Mouse (Mus musculus) G1E (cell line): Measurements from ENCODE around the gene Abcc10. TPM values are rescaled to one million over a fixed set of nuclear protein-coding genes. Genes with fewer than 3 reads are reported as not detected.

Experiments used
- ATAC-seq: 2 replicates; pipeline ENCODE4 v1.8.0; 2016; ENCODE audit warnings: mild to moderate bottlenecking; ENCODE audit not compliant: insufficient number of reproducible peaks, poor library complexity, low FRiP score, severe bottlenecking; ENCODE audit errors: extremely low read depth
- DNase-seq: peaks from one replicate; pipeline ENCODE4 v3.0.0; 2012; ENCODE audit warnings: low spot score
- H3K27me3 ChIP-seq: 2 replicates; pipeline ENCODE4 v1.6.1; 2012; ENCODE audit warnings: mild to moderate bottlenecking, low read length, inconsistent platforms; ENCODE audit not compliant: insufficient read depth
- H3K36me3 ChIP-seq: replicated peaks from 2 replicates; pipeline ENCODE3; 2012; ENCODE audit warnings: mild to moderate bottlenecking, inconsistent platforms
- H3K4me1 ChIP-seq: 2 replicates; pipeline ENCODE4 v1.6.1; 2012; ENCODE audit warnings: low read depth, low read length, inconsistent platforms, mixed read lengths; ENCODE audit not compliant: insufficient read depth
- H3K4me3 ChIP-seq: 2 replicates; pipeline ENCODE4 v1.5.1; 2012; ENCODE audit warnings: low read depth, mild to moderate bottlenecking, inconsistent platforms, low read length, moderate library complexity, mixed read lengths
- H3K9me3 ChIP-seq: replicated peaks from 2 replicates; pipeline ENCODE4 v1.6.1; 2012; ENCODE audit warnings: inconsistent platforms
- CTCF ChIP-seq: IDR thresholded peaks from 2 replicates; pipeline ENCODE4 v1.5.1; 2012; ENCODE audit warnings: low read depth, low read length, inconsistent platforms, mixed read lengths
- GATA1 ChIP-seq: IDR thresholded peaks from 2 replicates; pipeline ENCODE4 v1.6.1; 2012; ENCODE audit warnings: borderline replicate concordance, low read length, inconsistent platforms, mixed read lengths
- GATA2 ChIP-seq: IDR thresholded peaks from 2 replicates; pipeline ENCODE4 v1.6.1; 2012; ENCODE audit warnings: low read depth, low read length, inconsistent platforms, borderline replicate concordance
- POLR2AphosphoS5 ChIP-seq: IDR thresholded peaks from 2 replicates; pipeline ENCODE4 v1.6.1; 2012; ENCODE audit warnings: low read depth, low read length, inconsistent platforms; ENCODE audit not compliant: insufficient replicate concordance
- TAL1 ChIP-seq: conservative IDR thresholded peaks from 2 replicates; pipeline ENCODE4 v1.6.1; 2012; ENCODE audit warnings: low read depth, low read length, inconsistent platforms, mixed read lengths
- polyA plus RNA-seq: library from polyadenylated mRNA; stranded (reverse); fragments of >175 nt; gene quantifications from 2 replicates; pipeline ENCODE4 v1.2.3, GENCODE M21; 2012
- total RNA-seq, 2 experiments: library from RNA; stranded (forward) in 1 of 2; stranded (reverse) in 1 of 2; fragments of 200-1000 nt in 1 of 2; fragments of >200 nt in 1 of 2; fragmentation: Nextera tagmentation in 1 of 2; gene quantifications; 2 replicates each; pipeline ENCODE4 v1.2.3; 2014 to 2017

Gene Abcc10
- total and polyA plus RNA-seq, 3 experiments, result 3.8 to 11.7 (median 8.6) TPM

DNA sequence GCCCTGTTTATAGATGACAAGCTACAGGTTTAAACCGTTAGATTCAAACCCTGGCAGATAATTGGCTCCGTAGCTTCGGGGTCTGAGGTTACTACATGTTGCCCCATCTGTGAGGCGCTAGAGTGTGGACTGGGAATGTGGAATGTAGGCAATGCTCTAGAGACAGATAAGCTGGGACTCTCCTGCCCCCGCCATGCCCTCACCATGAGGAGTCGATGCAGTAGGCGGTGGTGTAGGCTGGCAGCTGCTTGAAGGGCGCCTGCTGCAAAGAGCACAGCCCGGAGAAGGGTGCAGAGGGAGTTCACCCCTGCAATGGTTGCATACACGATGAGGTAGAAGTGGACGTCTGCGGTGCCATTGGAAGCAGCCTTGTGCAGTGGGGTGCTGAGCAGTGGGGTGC, 18.3 kb downstream of the Abcc10 start:
- ATAC-seq (no peak), DNase-seq (no peak)
- Histone ChIP-seq H3K36me3 (peaks cover 86% of the 10 kb centered on the region), H3K27me3 (no peaks in the 10 kb centered on the region), H3K9me3 (no peaks in the 10 kb centered on the region), H3K4me3 (no peak overlapping the region), H3K4me1 (no peaks in the 10 kb centered on the region)
- TF ChIP-seq GATA2 (no peak), TAL1 (no peak), GATA1 (no peak), POLR2AphosphoS5 (no peak), CTCF (no peak)

DNA sequence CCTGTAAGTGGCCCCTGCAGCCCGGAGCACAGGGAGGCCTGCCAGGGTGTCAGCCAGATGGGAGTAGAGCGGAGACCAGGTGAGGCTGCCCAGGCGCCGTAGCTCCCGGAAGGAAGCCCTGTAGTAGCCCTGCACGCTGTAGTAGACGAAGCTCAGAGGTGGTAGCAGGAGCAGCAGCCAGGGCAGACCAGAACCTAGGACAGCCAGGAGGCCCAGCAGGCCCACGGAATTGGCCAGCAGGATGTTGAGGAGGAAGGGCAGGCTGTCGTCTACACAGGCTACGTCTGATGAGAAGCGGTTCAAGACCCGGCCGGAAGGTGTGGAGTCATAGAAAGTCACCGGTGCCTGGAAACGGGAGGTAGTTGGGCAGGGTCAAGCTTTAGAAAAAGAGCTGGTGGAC, 21.2 kb downstream of the Abcc10 start:
- no peak for TF ChIP-seq GATA1
- no peak for TF ChIP-seq CTCF
- TF ChIP-seq TAL1, result no peak
- TF ChIP-seq POLR2AphosphoS5, result no peak
- no peak for TF ChIP-seq GATA2
- Histone ChIP-seq H3K9me3 (no peaks in the 10 kb centered on the region), H3K27me3 (no peaks in the 10 kb centered on the region), H3K4me1 (0 out of 2 replicates have a peak, but pooled peaks cover 2% of the 10 kb centered on the region), H3K4me3 (no peak overlapping the region), H3K36me3 (peaks cover 85% of the 10 kb centered on the region)
- ATAC-seq (no peak), DNase-seq (no peak)

DNA sequence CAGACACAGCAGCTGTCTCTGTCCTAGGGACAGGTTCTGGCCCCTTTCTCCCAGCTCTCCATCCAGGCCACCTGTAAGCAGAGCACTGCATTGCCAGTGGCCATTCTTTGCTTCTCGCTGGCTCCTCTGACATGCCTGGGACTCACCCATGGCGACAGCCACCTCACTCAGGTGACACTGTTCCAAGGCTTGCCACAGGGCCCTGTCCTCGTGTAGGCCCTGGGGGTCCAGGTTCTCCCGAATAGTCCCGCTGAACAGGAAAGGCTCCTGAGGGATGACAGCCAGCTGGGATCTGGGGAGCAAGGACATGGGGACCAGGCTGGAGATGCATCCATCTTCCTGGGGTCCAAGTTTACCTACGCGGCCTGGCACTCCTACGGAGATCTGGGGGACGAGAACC, 24.0 kb downstream of the Abcc10 start:
- Histone ChIP-seq H3K27me3 (peaks cover 7% of the 10 kb centered on the region; the same call in 1 of the 2 replicates), H3K36me3 (peaks cover 71% of the 10 kb centered on the region), H3K4me1 (0 out of 2 replicates have a peak, but pooled peaks cover 2% of the 10 kb centered on the region), H3K4me3 (no peak overlapping the region), H3K9me3 (no peaks in the 10 kb centered on the region)
- no peak for ATAC-seq
- no peak for TF ChIP-seq POLR2AphosphoS5
- TF ChIP-seq CTCF, result no peak
- TF ChIP-seq TAL1, result no peak
- TF ChIP-seq GATA2, result no peak
- no peak for TF ChIP-seq GATA1
- DNase-seq, result no peak

DNA sequence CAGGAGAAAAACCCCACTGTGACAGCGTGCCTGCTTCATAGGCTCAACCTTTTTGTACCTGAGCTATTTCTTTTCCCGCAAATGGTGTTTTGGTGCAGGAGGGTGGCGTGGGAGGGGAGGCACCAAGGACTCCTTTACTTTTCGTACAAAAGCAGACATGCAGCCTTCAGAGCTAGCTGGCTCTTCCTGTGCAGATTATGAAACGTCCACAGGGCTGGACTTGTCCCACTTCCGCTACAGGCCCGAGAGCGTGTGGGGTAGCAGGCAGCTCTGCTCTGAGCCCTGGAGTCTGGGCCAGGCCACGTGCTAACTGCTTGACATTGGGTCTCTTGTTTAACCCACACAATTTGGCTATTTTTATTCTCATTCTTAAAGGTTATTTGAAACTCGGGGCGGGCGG, 26.3 kb downstream of the Abcc10 start:
- H3K27me3 ChIP-seq, result peaks cover 27% of the 10 kb centered on the region
- no peak overlapping the region for H3K4me3 ChIP-seq
- peaks cover 17% of the 10 kb centered on the region for H3K4me1 ChIP-seq
- ATAC-seq, result no peak
- H3K36me3 ChIP-seq, result peaks cover 50% of the 10 kb centered on the region
- no peaks in the 10 kb centered on the region for H3K9me3 ChIP-seq
- DNase-seq, result no peak
- TF ChIP-seq POLR2AphosphoS5 (no peak), GATA1 (no peak), CTCF (no peak), GATA2 (no peak), TAL1 (no peak)

DNA sequence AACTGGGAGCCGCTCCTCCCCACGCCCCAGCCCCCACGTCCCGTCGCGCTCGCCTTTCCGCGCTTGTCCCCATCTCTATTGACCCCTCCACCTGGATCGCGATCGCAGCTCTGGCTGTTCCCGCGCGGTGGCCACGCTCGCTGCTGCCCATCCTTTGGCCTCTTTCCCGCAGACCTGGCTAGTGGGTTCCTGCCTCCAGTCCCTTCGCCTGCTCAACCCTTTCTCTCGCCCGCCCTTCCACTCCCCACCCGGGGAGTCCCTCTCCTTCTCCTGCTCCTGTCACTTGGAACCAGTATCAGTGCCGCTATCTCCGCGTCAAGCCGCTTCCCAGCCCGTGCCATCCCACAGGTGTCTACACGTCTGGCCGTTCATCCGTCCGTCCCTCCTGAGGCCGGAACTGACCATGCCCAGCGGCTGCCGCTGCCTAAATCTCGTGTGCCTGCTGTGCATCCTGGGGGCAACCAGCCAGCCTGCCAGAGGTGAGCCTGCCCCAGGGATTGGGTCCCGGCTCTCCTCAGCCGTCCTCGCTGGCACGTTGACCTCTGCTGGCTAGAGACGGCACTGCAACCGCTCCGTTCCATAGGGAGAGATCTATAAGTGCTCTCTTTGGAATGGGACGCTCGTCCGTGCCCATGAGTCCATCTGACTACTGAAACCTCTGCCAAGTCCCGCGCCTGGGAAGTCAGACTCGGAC, 29.8 kb downstream of the Abcc10 start:
- Histone ChIP-seq H3K36me3 (peaks cover 15% of the 10 kb centered on the region), H3K4me1 (peaks cover 17% of the 10 kb centered on the region), H3K9me3 (no peaks in the 10 kb centered on the region), H3K4me3 (peak overlapping the region; percentile 59; the same call in 1 of the 2 replicates), H3K27me3 (peaks cover 51% of the 10 kb centered on the region)
- ATAC-seq (peak; percentile 45; the same call in 1 of the 2 replicates), DNase-seq (peak; percentile 79)
- no peak for TF ChIP-seq GATA2
- TF ChIP-seq GATA1, result no peak
- no peak for TF ChIP-seq TAL1
- peak; percentile 79 for TF ChIP-seq CTCF
- TF ChIP-seq POLR2AphosphoS5, result no peak

DNA sequence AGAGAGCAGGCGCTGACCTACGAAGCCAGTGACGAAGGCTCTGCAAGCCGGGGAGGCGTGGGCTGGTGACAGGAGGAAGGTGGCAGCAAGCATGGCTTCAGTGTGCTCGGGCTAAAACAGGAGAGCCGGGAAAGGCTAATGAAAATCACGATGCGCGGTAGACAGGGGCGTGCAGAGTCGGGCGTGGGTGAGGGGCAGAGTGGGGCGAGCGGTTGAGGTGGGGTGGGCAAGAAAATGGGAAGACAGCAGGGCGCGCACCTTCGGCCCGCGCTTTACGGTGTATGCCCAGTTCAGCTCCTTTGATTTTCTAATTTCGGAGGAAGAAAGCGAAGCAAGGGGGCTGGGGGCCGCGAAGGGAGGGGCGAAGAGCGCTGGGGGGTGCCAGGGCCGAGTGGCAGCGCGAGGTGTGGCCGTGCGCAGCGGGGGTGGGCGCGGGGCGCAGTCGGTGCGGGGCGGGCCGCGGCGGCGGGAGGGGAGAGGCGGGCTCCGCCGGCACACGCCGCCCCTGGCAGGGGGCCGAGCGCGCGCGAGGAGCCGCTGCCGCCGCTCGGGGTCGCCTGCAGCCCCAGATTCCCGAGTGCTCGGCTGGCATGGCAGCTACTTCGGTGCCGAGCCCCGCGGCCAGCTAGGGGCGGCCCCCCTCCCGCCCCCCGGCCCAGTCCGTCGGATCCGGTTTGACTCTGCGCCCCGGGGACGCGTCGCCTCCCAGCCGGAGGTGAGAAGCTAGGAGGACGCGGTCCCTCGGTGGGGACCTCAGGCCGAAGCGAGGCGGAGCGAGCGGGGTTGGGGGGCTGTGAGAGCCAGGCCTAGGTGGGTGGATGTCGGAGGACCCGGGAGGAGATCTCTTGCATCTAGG, 30.6 kb downstream of the Abcc10 start, which contains the start of gene Dlk2:
Gene Dlk2, plus strand, starts transcription at position 58 of the 856 bp plus-strand sequence.
- DNase-seq (no peak), ATAC-seq (no peak)
- no peak for TF ChIP-seq TAL1
- no peak for TF ChIP-seq GATA2
- no peak for TF ChIP-seq GATA1
- TF ChIP-seq CTCF, result no peak
- no peak for TF ChIP-seq POLR2AphosphoS5
- H3K36me3 ChIP-seq, result peaks cover 8% of the 10 kb centered on the region
- H3K27me3 ChIP-seq, result peaks cover 52% of the 10 kb centered on the region
- peaks cover 15% of the 10 kb centered on the region for H3K4me1 ChIP-seq
- H3K9me3 ChIP-seq, result no peaks in the 10 kb centered on the region
- H3K4me3 ChIP-seq, result peak within 1 kb of the TSS; percentile 59; the same call in 1 of the 2 replicates
